In genomic region chr5:38754950-38755349, GRCm38 (mm10) we compare ENCODE assay signal across 10 mouse cellular contexts.
DNase-seq lines count a peak whose midpoint lies in the region; ATAC-seq and TF ChIP-seq lines count a peak whose summit lies in the region.
"Had no signal": no experiment of that assay in that cellular context is flagged by ENCODE, and none has a peak within 500 bp of the region (broad histone marks: within the 10 kb centered on the region; RNA-seq: fewer than 3 reads in every experiment).

No protein-coding gene starts in this region.

- ATAC-seq in kidney, embryonic 15.5 days (replicated peaks; ENCODE audit: low FRiP score) = no peak
- ATAC-seq in neural tube, embryonic 14.5 days (ENCODE audit: low read depth) = peak; percentile 60; the same call in 1 of the 2 replicates
- no peak for ATAC-seq in erythroblast, adult 5-6 weeks (replicated peaks; ENCODE audit: low FRiP score, poor library complexity, severe bottlenecking)

- TF ChIP-seq POLR2A in kidney, adult 2 months (IDR thresholded peaks at IDR 0.05; ENCODE audit: low read depth, low read length) = no peak

- H3K27me3 ChIP-seq in kidney, adult 2 months (replicated peaks; ENCODE audit: control insufficient read depth, insufficient read depth, low read length) = no peaks in the 10 kb centered on the region
- H3K27me3 ChIP-seq in kidney, embryonic 15.5 days = no peaks in the 10 kb centered on the region
- H3K27me3 ChIP-seq in E14TG2a.4 (ENCODE audit: insufficient read depth, low read length) = peaks cover 2% of the 10 kb centered on the region; the same call in 1 of the 2 replicates
- no peaks in the 10 kb centered on the region for H3K27me3 ChIP-seq in neural tube, embryonic 14.5 days (ENCODE audit: control insufficient read depth, insufficient read depth, low read length)
- H3K27me3 ChIP-seq: limb, embryonic 15.5 days had no signal

- no peaks in the 10 kb centered on the region for H3K36me3 ChIP-seq in kidney, adult 2 months (ENCODE audit: control insufficient read depth, insufficient read depth, low read length)
- no peaks in the 10 kb centered on the region for H3K36me3 ChIP-seq in kidney, embryonic 15.5 days
- H3K36me3 ChIP-seq in E14TG2a.4 (ENCODE audit: insufficient read depth, low read length) = no peaks in the 10 kb centered on the region
- no peaks in the 10 kb centered on the region for H3K36me3 ChIP-seq in neural tube, embryonic 14.5 days (ENCODE audit: control insufficient read depth, insufficient read depth, low read length)
- H3K36me3 ChIP-seq: limb, embryonic 15.5 days had no signal

- peak; percentile 26 for DNase-seq in kidney, adult 2 months
- DNase-seq in adipocyte (ENCODE audit: low spot score) = peak; percentile 32
- DNase-seq in embryo, embryonic 10 days (ENCODE audit: low spot score) = peak; percentile 77
- peak; percentile 2 for DNase-seq in layer of hippocampus, adult 9-10 months (ENCODE audit: low spot score)

- peak; percentile 73 for TF ChIP-seq CTCF in kidney, adult 2 months (conservative IDR thresholded peaks at IDR 0.05; ENCODE audit: insufficient read depth, insufficient read length, low read depth, low read length)
- peak; percentile 94 for TF ChIP-seq CTCF in E14TG2a.4 (conservative IDR thresholded peaks at IDR 0.05; ENCODE audit: low read length)

- no peak overlapping the region for H3K27ac ChIP-seq in kidney, adult 2 months (ENCODE audit: insufficient read depth, low read depth, low read length)
- no peak overlapping the region for H3K27ac ChIP-seq in kidney, embryonic 15.5 days
- no peak overlapping the region for H3K27ac ChIP-seq in neural tube, embryonic 14.5 days (ENCODE audit: low read depth, low read length)
- H3K27ac ChIP-seq: limb, embryonic 15.5 days had no signal

- H3K4me2 ChIP-seq in kidney, embryonic 15.5 days = no peak overlapping the region
- H3K4me2 ChIP-seq in neural tube, embryonic 14.5 days (ENCODE audit: low read depth, low read length) = no peak overlapping the region
- H3K4me2 ChIP-seq: limb, embryonic 15.5 days had no signal

- H3K4me3 ChIP-seq in kidney, adult 2 months (ENCODE audit: insufficient read depth, low read depth, low read length) = no peak overlapping the region
- H3K4me3 ChIP-seq in kidney, embryonic 15.5 days (replicated peaks) = no peak overlapping the region
- no peak overlapping the region for H3K4me3 ChIP-seq in E14TG2a.4 (replicated peaks; ENCODE audit: low read length)
- no peak overlapping the region for H3K4me3 ChIP-seq in neural tube, embryonic 14.5 days (ENCODE audit: low read depth, low read length)
- H3K4me3 ChIP-seq: erythroblast, embryonic 14.5 days; limb, embryonic 15.5 days had no signal

- no peaks in the 10 kb centered on the region for H3K4me1 ChIP-seq in kidney, adult 2 months (ENCODE audit: control insufficient read depth, insufficient read depth, low read length)
- H3K4me1 ChIP-seq in kidney, embryonic 15.5 days = no peaks in the 10 kb centered on the region
- H3K4me1 ChIP-seq in E14TG2a.4 (replicated peaks; ENCODE audit: low read depth, low read length) = peaks cover 48% of the 10 kb centered on the region
- no peaks in the 10 kb centered on the region for H3K4me1 ChIP-seq in neural tube, embryonic 14.5 days (ENCODE audit: control insufficient read depth, insufficient read depth, low read length)
- H3K4me1 ChIP-seq: limb, embryonic 15.5 days had no signal

- no peak overlapping the region for H3K9ac ChIP-seq in kidney, embryonic 15.5 days
- H3K9ac ChIP-seq in neural tube, embryonic 14.5 days (replicated peaks; ENCODE audit: low read depth, low read length) = no peak overlapping the region
- H3K9ac ChIP-seq: limb, embryonic 15.5 days had no signal

- 16% methylated on average over 3 of the region's 3 CpGs for WGBS in kidney, adult 2 months
- 16% methylated on average over 3 of the region's 3 CpGs for WGBS in kidney, embryonic 15.5 days
- 23% methylated on average over 3 of the region's 3 CpGs for WGBS in neural tube, embryonic 14.5 days

- H3K9me3 ChIP-seq in kidney, embryonic 15.5 days (replicated peaks) = no peaks in the 10 kb centered on the region
- no peaks in the 10 kb centered on the region for H3K9me3 ChIP-seq in E14TG2a.4 (ENCODE audit: low read length)
- no peaks in the 10 kb centered on the region for H3K9me3 ChIP-seq in neural tube, embryonic 14.5 days (ENCODE audit: control insufficient read depth, low read length)
- H3K9me3 ChIP-seq: limb, embryonic 15.5 days had no signal

Comparison
In these comparisons a context has a peak if more than half of its experiments do, and no peak if none do; other contexts are left out.
1. DNase-seq: peak in every context shown above with its lines; median percentile 77 in embryo, embryonic 10 days; 32 in adipocyte; 26 in kidney, adult 2 months; 2 in layer of hippocampus, adult 9-10 months.